Mouse (Mus musculus) CH12F3 (cell line): ENCODE results near the gene Camp.

ENCODE experiments used
- in situ Hi-C: fragments of 300-500 bp; cut with MboI; formaldehyde crosslinking; loops from 2 replicates; pipeline ENCODE4 v1.14.3; 2020; ENCODE audit warnings: low sequenced_read_pairs

Camp gene

DNA sequence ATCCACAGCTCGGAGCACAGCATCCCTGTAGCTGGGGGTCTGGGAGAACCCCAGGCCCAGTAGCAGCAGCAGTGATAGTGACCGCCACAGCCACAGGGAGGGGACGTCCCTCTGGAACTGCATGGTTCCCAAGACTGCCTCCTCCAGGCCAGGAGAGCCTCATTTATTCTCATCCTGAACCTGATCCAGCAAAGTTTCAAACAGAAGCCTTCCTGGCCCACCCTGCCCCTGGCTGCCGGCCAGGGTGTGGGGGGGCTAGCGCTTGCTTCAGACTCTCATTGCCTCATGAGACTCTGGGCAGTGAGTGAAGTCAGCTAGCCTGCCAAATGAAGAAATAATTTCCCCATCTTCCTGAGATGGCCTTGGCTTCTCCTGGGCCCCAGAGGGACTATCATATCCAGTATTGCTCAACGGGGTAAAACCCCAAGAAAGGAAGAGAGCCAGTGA, at the start of gene Camp:
Camp (minus strand) TSS at position 306 of the 447 bp plus-strand sequence.
- in situ Hi-C loops: no loop called here

GRCm38 (mm10) chr9:109898027-109898426, 48.6 kb upstream of the Camp start:
- in situ Hi-C loops: loop anchor here (5.0 to 25.0 kb wide), 2 partner anchors 174 to 389 kb away; no protein-coding TSS in a partner anchor

GRCm38 (mm10) chr9:109896253-109897150, 47.1 kb upstream of the Camp start:
- in situ Hi-C loops: loop anchor here (5.0 to 25.0 kb wide), 2 partner anchors 176 to 391 kb away; no protein-coding TSS in a partner anchor

DNA sequence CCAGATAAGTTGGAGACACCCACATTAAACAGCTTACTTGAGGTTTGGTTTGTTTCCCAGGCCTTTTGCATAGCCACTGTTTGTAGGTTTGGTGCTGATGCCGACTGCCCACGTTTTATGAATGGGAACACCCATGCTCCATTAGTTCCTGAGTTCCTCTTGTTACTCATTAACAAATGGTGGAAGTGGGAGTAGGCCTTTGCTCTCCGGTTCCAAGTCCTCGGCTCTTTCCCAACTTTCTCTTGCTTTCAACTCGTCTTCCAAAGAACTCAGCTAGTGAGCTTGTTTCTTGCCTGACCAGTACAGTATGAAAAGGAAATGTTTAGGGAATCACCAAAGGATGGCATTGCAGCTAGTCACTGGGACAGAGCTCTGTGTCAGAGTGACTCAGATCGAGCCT, 46.2 kb upstream of the Camp start:
- in situ Hi-C loops: loop anchor here (5.0 to 25.0 kb wide), 2 partner anchors 177 to 392 kb away; no protein-coding TSS in a partner anchor

- in situ Hi-C loops: loop anchor here (5.0 to 25.0 kb wide), 2 partner anchors 178 to 393 kb away; no protein-coding TSS in a partner anchor
Measured at GRCm38 (mm10) chr9:109894413-109895090, 45.1 kb upstream of the Camp start.

GRCm38 (mm10) chr9:109892651-109893250, 43.3 kb upstream of the Camp start:
- in situ Hi-C loops: loop anchor here (25.0 kb wide), 1 partner anchor 395 kb away; no protein-coding TSS in a partner anchor

DNA sequence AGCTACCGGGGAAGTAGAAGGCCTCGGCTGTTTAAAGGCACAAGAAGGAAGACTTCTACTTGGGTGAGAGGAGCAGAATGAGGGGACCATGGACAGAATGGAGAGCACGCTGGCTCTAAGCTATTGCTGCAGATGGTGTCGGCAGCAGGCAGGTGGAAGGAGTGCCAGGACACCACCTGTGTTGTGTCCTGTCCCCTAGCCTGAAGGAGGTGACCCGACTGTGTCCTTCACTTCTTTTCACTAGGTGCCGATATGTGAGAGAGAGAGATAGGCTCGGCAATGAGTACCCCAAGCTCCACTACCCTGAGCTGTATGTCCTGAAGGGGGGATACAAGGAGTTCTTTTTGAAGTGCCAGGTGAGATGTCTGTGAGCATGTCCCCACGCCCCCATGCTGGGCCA, 42.1 kb upstream of the Camp start:
- in situ Hi-C loops: loop anchor here (25.0 kb wide), 1 partner anchor 396 kb away; no protein-coding TSS in a partner anchor

GRCm38 (mm10) chr9:109887321-109887720, 37.9 kb upstream of the Camp start:
- in situ Hi-C loops: loop anchor here (25.0 kb wide), 1 partner anchor 400 kb away; no protein-coding TSS in a partner anchor

DNA sequence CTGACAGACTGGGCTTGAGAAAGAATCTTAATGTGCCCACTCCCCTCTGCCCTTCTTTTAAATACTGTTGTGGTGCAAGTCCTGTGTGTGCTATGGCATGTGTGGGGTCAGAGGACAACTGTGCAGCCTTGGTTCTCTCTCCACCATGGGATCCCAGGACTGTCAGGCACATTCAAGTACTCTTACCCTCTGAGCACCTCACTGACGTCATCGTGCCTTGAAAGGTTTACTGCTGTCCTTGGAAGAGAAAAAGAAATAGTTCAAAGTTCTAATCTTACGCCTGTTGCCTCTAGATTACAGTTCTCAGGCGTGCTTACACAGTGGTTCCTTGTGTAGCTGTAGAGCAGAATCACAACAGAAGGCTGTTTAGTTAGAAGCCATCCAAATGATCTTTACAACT, 36.8 kb upstream of the Camp start:
- in situ Hi-C loops: loop anchor here (25.0 kb wide), 1 partner anchor 401 kb away; no protein-coding TSS in a partner anchor

DNA sequence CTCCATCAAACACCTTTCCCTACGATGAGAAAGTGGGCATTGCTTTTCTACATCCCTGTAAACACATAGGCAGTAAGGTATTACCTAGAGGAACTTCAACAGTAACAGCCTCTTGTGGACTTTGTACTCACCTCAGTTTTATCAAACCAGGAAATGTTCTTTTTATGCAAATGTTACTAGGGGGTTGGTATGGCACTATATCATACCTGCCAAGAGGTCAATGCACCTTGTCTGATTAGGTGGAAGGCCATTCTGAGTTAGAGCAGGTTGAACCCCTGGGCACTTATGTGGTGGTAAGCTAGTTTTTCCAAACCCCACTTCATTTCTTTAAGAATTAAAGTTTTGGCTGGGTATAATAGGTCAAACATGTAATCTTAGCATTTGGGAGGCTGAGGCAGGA, 29.9 kb upstream of the Camp start:
- in situ Hi-C loops: loop anchor here (25.0 kb wide), 1 partner anchor 408 kb away; no protein-coding TSS in a partner anchor

DNA sequence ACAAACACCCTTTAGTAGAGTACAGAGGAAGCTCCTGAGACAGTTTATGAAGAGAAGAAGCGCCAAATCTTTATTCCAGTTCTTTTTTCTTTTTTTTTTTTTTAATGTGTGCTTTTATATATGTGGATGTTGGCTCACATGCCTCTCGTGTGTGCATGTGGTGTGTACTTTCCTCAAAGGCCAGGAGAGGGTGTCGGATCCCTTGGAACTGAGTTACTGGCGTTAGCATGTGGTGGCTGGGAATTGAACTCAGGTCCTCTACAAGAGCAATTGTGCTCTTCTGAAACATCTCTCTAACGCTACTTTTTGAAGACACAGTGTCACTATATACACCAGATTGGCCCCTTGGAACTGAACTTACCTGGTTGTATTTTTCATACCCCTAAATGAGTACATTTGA, 28.2 kb upstream of the Camp start:
- in situ Hi-C loops: loop anchor here (25.0 kb wide), 1 partner anchor 410 kb away; no protein-coding TSS in a partner anchor

GRCm38 (mm10) chr9:109876756-109877155, 27.3 kb upstream of the Camp start:
- in situ Hi-C loops: loop anchor here (25.0 kb wide), 1 partner anchor 411 kb away; no protein-coding TSS in a partner anchor

DNA sequence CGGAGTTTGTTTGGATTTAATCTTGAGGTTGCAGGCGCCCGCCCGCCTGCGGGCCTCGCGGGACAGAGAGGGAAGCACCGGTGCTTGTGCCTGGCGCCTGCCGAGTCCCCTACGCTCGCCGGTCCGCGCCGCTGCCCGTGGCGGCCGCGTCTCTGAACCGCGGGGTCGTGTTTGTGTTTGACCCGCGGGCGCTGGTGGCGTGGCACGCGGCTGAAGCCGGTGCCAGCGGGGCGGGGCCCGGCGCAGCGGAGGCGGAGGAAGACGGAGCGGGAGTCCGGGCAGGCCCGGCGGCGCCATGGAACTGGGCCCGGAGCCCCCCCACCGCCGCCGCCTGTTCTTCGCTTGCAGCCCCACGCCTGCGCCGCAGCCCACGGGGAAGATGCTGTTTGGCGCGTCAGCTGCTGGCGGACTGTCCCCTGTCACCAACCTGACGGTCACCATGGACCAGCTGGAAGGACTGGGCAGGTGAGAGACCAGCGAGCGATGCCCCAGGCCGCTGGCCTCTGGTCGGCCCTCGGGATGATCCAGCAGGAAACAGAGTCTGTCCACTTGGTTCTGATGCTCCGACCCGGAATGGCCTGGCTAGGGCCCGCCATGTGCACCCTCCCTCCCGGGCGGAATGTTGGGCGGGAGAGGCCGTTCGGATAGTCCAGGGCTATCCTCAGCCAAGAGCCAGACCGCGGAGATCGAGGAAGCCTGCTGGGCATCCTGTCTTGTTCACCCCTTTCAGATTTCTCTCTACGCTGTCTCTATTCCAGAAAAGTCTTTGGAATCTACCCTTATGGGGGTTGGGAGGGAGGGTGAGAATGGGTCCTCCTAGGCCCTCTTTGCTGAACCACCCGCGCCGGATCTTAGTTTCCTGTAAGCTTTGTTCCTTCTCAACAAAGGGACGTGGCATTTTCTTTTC, 26.5 kb upstream of the Camp start:
- in situ Hi-C loops: loop anchor here (25.0 kb wide), 1 partner anchor 411 kb away; no protein-coding TSS in a partner anchor

- in situ Hi-C loops: loop anchor here (25.0 kb wide), 1 partner anchor 412 kb away; no protein-coding TSS in a partner anchor
Measured at GRCm38 (mm10) chr9:109874797-109875691, 25.6 kb upstream of the Camp start, which contains the start of gene Cdc25a. Cdc25a (plus strand) TSS chr9:109875579.

DNA sequence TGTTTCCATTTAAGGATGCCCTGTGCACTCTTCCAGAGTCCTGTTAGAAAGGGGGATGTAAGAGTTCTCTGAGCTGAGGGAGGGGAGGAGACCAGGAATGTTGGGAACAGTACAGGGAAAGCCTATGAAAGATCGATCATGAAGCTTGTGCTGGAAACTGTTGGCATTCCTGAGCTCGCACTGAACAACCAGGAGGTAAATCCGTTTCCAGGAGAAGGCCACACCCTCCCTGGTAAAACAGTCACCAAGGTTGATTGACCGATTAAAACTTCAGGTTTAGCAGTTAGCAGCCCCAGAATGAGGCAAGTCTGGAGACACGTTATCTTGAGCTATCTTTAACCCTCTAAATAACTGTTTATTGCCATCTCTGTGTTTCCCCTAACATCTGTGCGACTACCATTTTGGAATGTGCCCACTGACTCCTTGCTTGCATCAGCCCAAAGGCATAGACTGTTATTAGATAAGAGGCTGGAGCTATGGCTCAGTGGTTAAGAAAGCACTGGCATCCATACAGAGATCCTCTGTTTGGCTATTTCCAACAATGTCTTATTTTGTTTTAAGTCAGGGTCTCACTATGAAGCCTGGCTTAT, 21.7 kb upstream of the Camp start:
- in situ Hi-C loops: no loop called here

GRCm38 (mm10) chr9:109866218-109866617, 16.8 kb upstream of the Camp start:
- in situ Hi-C loops: no loop called here

GRCm38 (mm10) chr9:109863085-109863484, 13.7 kb upstream of the Camp start:
- in situ Hi-C loops: no loop called here
